Mouse (Mus musculus): ENCODE data around the gene Lonp2.

- TF ChIP-seq CTCF (IDR thresholded peaks at IDR 0.05; ENCODE audit: low read depth) (no peak), EP300 (optimal IDR thresholded peaks at IDR 0.05) (no peak)
Measured at GRCm38 (mm10) chr8:86578693-86579092, 45.1 kb upstream of the Lonp2 start.

Measured in stomach, postnatal 0 days (tissue).